Mouse (Mus musculus): ENCODE results near the gene Cd69. TPM values are rescaled to one million over a fixed set of nuclear protein-coding genes. Genes with fewer than 3 reads are reported as not detected.

Cd69 gene
- polyA plus RNA-seq, 1 experiment from 2014 or later: not detected

DNA sequence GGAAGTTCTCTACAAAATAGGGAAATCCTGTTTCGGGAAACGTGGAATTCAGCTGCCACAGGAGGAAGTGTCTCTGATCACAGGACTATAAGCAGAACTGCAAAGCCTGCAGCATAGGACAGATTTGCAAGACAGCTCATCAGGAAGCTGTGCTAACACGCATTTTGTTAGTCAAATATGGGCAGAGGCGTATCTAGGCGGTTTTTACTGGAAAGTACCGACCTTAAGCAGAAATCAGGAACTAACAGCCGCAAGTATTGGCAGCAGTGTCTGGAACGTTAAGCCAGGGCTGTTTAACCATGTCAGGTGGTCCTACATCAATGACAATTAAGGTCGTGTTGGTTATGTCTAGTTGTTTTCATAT is 42.4 kb downstream of the Cd69 start:
- H3K27ac ChIP-seq: no peak overlapping the region
- no peak overlapping the region for H3K4me3 ChIP-seq (replicated peaks)
- no peak overlapping the region for H3K4me2 ChIP-seq (replicated peaks)
- H3K4me1 ChIP-seq (replicated peaks): peaks cover 5% of the 10 kb centered on the region
- no peaks in the 10 kb centered on the region for H3K36me3 ChIP-seq
- no peak for ATAC-seq
- 86% methylated on average over 9 of the region's 9 CpGs for WGBS
- no peaks in the 10 kb centered on the region for H3K9me3 ChIP-seq
- no peak overlapping the region for H3K9ac ChIP-seq (replicated peaks)
- no peaks in the 10 kb centered on the region for H3K27me3 ChIP-seq

DNA sequence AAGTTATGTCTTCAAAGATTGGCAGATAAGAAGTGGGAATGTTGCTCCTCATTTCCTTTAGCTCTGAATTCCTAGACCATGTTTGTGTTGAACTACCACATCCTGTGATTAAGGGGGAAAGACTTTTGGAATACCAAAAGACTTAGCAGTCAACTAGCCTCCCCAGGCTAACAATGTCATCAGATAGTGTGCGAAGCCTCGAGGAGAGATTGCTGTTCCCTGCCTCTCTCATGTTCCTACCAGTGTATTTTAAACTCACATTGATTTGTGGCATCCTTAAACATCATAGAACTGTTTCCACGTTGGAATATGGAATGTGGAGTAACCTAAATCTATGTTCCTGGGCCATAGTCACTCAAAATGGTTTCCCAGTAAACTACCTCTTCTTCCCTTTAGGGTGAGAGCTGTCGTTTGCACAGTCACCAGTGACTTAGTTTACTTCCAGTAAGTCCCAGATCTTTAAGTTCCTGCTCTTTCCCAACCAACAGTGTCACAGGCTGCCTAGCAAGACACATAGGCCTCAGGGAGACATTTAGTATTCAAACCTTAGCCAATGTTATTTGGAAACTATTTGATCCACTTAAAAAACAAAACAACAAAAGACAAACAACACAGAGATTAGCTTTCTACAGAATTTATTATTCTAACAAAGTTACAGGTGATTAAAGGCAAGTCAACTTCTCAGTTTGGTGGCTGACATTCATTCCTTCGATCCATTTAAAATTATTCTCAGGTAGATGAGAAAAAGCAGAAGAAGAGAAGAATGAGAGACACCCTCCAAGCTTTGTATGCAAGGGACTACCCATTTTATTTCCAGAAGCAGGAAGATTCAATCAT is 43.0 kb downstream of the Cd69 start:
- no peaks in the 10 kb centered on the region for H3K27me3 ChIP-seq
- H3K4me3 ChIP-seq (replicated peaks): no peak overlapping the region
- H3K4me1 ChIP-seq (replicated peaks): no peaks in the 10 kb centered on the region
- no peaks in the 10 kb centered on the region for H3K36me3 ChIP-seq
- no peaks in the 10 kb centered on the region for H3K9me3 ChIP-seq
- WGBS: 81% methylated on average over 5 of the region's 5 CpGs
- H3K4me2 ChIP-seq (replicated peaks): no peak overlapping the region
- H3K9ac ChIP-seq (replicated peaks): no peak overlapping the region
- no peak overlapping the region for H3K27ac ChIP-seq
- ATAC-seq: no peak

DNA sequence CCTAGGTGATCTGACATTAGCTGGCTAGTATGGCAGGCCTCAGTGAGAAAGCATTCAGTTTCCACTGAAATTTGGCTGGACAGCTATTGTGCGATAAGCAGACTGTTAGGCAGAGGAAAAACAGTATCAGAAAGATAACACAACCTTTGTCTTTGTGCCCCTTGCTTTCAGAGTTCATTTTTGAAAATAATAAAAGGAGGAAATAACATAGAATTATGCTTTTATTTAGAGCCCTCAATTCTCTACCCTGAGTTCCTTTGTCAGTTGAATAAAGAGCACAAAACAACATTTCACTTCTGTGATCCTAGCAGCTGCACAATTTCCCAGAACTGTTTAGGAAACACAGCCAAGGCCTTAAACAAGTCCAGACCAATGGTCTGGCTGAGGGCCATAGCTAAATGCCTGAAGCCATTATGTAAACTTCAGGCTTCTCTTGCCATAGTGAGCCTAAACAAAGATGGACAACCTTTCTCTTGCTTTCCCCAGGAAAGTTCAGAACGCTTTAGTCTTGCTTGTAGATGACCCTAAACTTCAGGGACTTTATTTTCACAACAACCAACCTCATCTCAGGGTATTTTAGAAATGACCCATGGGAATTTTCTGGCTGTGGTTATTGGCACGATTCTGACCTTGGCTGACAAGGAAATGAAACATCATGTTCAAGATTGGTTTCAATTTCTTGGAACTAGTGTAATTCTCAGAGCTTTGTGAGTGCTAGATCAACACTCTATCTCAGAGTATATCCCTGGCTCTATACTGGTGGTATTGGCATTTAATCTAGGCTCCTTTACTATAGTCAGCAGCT is 45.3 kb downstream of the Cd69 start:
- H3K27me3 ChIP-seq: no peaks in the 10 kb centered on the region
- H3K9ac ChIP-seq (replicated peaks): no peak overlapping the region
- H3K4me1 ChIP-seq (replicated peaks): no peaks in the 10 kb centered on the region
- no peak overlapping the region for H3K4me3 ChIP-seq (replicated peaks)
- H3K4me2 ChIP-seq (replicated peaks): no peak overlapping the region
- no peaks in the 10 kb centered on the region for H3K36me3 ChIP-seq
- no peaks in the 10 kb centered on the region for H3K9me3 ChIP-seq
- 86% methylated on average over 3 of the region's 3 CpGs for WGBS
- no peak overlapping the region for H3K27ac ChIP-seq
- ATAC-seq: no peak

DNA sequence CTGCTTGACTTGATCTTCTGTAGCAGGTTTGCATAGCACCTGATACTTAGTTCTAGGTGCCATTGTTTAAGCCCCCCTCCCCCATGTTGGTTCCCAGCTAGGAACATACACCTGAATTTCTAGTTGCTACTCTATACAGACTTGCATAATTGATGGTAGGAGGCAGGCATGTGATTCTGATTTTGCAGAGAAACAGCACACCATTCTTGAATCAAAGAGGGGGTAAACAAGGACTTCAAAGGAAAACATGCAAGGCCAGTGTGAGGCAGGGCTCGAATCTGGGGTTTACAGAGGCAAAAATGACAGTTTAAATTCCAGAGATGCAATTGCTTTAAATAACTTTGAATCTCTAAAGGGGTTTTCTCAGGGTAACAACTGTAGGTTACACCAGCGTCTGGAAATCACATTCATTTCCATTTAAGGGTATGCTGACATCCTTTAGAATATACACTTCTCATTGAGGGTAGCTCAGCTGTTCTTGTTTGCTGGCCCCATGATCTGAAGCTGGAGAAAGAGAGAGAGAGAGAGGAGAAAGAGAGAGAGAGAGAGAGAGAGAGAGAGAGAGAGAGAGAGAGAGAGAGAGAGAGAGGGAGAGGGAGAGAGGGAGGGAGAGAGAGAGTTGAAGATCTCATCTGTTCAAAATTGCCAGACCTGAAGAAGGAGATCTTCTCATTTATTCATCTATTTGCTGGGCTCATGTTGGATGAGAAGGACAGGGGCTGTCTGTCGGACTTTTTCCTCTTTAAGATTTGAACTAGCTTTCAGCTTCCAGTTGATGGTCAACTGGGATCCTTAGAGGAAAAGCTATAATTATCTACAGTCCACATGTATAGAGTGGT is 46.1 kb downstream of the Cd69 start:
- Histone ChIP-seq H3K9me3 (no peaks in the 10 kb centered on the region), H3K4me1 (replicated peaks) (no peaks in the 10 kb centered on the region), H3K36me3 (no peaks in the 10 kb centered on the region), H3K27ac (no peak overlapping the region), H3K9ac (replicated peaks) (no peak overlapping the region), H3K4me3 (replicated peaks) (no peak overlapping the region), H3K27me3 (no peaks in the 10 kb centered on the region), H3K4me2 (replicated peaks) (no peak overlapping the region)
- ATAC-seq: no peak
- 66% methylated on average over 3 of the region's 3 CpGs for WGBS

DNA sequence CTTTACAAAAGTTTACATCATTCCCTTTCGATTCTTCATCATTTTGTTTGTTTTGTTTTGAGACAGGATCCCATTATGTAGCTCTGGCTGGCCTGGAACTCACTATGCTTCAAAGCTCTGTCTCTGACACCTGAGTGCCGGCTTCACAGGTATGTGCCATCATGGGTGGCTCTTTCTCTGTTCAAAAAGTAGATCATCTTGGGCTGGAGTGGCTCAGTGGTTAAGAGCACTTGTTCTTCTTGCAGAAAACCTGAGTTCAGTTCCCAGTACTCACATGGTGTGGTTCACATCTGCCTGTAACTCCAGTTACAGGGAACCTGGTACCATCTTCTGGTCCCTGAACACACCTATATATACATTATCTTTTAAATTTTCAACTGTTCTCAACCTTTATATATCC is 50.2 kb downstream of the Cd69 start:
- ATAC-seq: no peak
- Histone ChIP-seq H3K9ac (replicated peaks) (no peak overlapping the region), H3K4me1 (replicated peaks) (no peaks in the 10 kb centered on the region), H3K27me3 (no peaks in the 10 kb centered on the region), H3K4me3 (replicated peaks) (no peak overlapping the region), H3K36me3 (no peaks in the 10 kb centered on the region), H3K4me2 (replicated peaks) (no peak overlapping the region), H3K9me3 (no peaks in the 10 kb centered on the region), H3K27ac (no peak overlapping the region)
- 68% methylated on average over 2 of the region's 2 CpGs for WGBS

DNA sequence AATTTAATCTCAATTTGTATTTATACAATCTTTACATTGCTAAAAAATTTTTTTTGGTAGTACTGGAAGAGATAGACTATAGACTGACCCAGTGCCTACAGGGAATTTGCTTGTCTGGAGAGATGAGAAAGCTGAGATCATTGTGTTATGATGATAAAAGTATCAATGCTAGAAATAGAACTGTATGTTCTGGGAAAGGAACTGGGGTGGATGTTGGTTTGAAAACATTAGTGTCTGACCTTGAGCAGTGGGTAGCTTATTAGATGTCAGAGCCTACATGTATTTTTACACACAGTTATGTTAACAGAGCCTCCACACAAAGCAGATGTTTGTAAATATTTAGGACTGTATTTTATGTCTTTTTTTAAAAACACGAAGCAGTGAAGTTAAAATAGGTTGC is 51.1 kb downstream of the Cd69 start:
- Histone ChIP-seq H3K4me2 (replicated peaks) (no peak overlapping the region), H3K4me3 (replicated peaks) (no peak overlapping the region), H3K36me3 (no peaks in the 10 kb centered on the region), H3K9ac (replicated peaks) (no peak overlapping the region), H3K4me1 (replicated peaks) (no peaks in the 10 kb centered on the region), H3K27me3 (no peaks in the 10 kb centered on the region), H3K9me3 (no peaks in the 10 kb centered on the region), H3K27ac (no peak overlapping the region)
- 83% methylated on average over 1 of the region's 1 CpGs for WGBS
- no peak for ATAC-seq

DNA sequence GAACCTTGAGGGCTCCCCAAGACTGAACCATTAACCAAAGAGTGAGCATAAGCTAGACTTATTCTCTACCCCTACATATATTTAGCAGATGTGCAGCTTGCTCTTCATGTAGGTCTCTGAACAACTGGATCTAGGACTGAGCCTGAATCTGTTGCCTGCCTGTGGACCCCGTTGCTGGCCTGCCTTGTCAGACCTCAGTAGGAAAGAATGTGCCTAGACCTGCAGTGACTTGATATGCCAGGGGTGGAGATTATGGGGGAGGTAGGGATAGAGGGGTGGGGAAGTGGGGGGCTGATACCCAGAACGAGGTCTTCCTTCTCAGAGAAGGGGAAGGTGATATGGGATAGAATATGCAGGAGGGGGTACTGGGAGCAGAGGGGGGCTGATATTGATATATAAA is 51.6 kb downstream of the Cd69 start:
- no peaks in the 10 kb centered on the region for H3K27me3 ChIP-seq
- H3K27ac ChIP-seq: no peak overlapping the region
- no peak for ATAC-seq
- H3K4me2 ChIP-seq (replicated peaks): no peak overlapping the region
- H3K4me1 ChIP-seq (replicated peaks): no peaks in the 10 kb centered on the region
- no peaks in the 10 kb centered on the region for H3K9me3 ChIP-seq
- no peaks in the 10 kb centered on the region for H3K36me3 ChIP-seq
- no peak overlapping the region for H3K4me3 ChIP-seq (replicated peaks)
- no peak overlapping the region for H3K9ac ChIP-seq (replicated peaks)
- WGBS: 76% methylated on average over 2 of the region's 2 CpGs

DNA sequence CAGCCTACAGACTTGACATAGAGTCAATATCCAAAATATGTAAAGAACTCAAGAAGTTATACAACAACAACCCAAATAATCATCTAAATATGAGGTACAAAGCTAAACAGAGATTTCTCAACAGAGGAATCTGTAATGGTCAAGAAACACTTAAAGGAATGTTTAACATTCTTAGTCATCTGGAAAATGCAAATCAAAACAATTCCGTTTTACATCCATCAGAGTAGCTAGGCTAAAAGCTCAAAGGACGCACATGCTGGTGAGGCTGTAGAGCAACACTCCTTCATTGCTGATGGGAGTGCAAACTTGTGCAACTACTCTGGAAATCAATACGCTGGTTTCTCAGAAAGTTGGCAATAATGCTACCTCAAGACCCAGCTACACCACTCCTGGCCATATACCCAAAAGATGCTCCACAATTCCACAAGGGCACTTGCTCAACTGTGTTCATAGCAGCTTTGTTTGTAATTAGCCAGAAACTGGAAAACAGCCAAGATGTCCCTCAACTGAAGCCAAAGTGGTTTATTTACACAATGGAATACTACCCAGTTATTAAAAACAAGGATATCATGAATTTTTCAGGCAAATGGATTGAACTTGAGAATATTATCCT is 52.9 kb downstream of the Cd69 start:
- no peak overlapping the region for H3K4me3 ChIP-seq (replicated peaks)
- no peak overlapping the region for H3K4me2 ChIP-seq (replicated peaks)
- no peaks in the 10 kb centered on the region for H3K36me3 ChIP-seq
- WGBS: 93% methylated on average over 3 of the region's 3 CpGs
- H3K9ac ChIP-seq (replicated peaks): no peak overlapping the region
- no peaks in the 10 kb centered on the region for H3K4me1 ChIP-seq (replicated peaks)
- no peaks in the 10 kb centered on the region for H3K27me3 ChIP-seq
- H3K9me3 ChIP-seq: no peaks in the 10 kb centered on the region
- no peak overlapping the region for H3K27ac ChIP-seq
- no peak for ATAC-seq

DNA sequence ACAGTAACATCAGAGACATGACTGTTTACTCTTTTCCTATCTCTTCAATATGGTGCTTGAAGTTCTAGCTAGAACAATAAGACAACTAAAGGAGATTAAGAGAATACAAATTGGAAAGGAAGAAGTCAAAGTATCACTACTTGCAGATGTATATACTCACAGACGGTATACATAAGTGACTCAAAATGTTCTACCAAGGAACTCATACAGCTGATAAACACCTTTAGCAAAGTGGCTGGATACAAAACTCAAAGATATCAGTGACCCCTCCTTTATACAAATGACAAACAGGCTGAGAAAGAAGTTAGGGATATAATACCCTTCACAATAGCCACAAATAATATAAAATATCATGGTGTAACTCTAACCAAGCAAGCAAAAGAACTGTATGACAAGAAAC is 54.2 kb downstream of the Cd69 start:
- 93% methylated on average over 1 of the region's 1 CpGs for WGBS
- H3K27ac ChIP-seq: no peak overlapping the region
- no peaks in the 10 kb centered on the region for H3K4me1 ChIP-seq (replicated peaks)
- H3K9ac ChIP-seq (replicated peaks): no peak overlapping the region
- no peak for ATAC-seq
- H3K4me2 ChIP-seq (replicated peaks): no peak overlapping the region
- H3K9me3 ChIP-seq: no peaks in the 10 kb centered on the region
- no peak overlapping the region for H3K4me3 ChIP-seq (replicated peaks)
- H3K27me3 ChIP-seq: no peaks in the 10 kb centered on the region
- no peaks in the 10 kb centered on the region for H3K36me3 ChIP-seq

DNA sequence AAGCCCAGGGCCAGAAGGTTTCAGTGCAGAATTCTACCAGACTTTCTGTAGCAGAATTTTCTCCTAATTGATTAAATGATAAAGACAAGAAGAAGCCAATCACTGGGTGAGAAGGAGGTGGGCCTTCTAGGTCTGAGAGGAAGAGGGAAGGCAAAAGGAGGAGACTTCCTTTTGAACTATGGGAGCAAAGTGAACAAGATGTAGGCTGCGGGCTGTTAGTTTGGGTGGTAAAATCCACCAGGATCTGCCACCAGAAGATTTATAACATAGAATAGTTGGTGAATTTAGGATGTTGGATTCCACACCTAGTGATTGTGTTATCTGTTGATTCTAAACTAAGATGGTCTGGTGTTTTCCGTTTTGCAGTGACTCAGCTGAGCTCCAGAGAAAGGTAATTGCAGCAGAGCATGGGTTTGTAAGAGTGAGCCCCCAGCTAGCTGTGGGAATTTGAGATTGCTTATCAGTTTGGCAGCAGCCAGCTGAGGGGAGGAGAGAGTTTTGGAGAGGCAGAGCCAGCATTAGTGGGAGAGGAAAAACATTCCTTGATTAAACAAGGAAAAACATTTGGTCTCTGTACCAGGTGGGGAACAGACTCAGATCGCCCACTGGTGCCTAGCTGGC is 55.2 kb downstream of the Cd69 start:
- H3K27me3 ChIP-seq: no peaks in the 10 kb centered on the region
- H3K36me3 ChIP-seq: no peaks in the 10 kb centered on the region
- no peaks in the 10 kb centered on the region for H3K9me3 ChIP-seq
- no peak overlapping the region for H3K4me2 ChIP-seq (replicated peaks)
- H3K27ac ChIP-seq: no peak overlapping the region
- no peaks in the 10 kb centered on the region for H3K4me1 ChIP-seq (replicated peaks)
- ATAC-seq: no peak
- 88% methylated on average over 3 of the region's 3 CpGs for WGBS
- no peak overlapping the region for H3K4me3 ChIP-seq (replicated peaks)
- H3K9ac ChIP-seq (replicated peaks): no peak overlapping the region

DNA sequence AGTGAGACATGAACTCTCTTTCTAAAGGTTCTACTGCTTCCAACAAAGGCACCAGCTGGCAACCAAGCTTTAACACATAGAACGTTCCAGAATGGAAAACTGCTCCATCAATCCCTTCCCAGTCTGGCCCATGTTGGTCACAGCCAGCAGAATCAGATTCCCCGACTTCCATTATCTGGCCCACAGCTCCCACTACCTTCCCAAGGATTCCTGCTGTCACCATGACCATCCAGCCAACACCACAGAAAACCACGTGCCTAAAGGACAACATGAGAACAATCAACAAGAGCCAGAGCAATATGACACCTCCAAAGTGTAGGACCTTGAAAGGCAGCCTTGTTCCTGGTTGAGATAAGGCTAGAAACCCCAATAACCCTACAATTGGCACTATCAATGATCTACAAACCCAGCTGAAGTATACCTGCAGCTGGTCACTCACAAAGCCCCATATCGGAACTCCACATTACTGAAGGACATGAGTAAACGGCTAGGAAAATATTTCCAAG is 57.0 kb downstream of the Cd69 start:
- Histone ChIP-seq H3K4me3 (replicated peaks) (no peak overlapping the region), H3K27me3 (no peaks in the 10 kb centered on the region), H3K9ac (replicated peaks) (no peak overlapping the region), H3K27ac (no peak overlapping the region), H3K36me3 (no peaks in the 10 kb centered on the region), H3K4me1 (replicated peaks) (no peaks in the 10 kb centered on the region), H3K4me2 (replicated peaks) (no peak overlapping the region), H3K9me3 (no peaks in the 10 kb centered on the region)
- 87% methylated on average over 5 of the region's 5 CpGs for WGBS
- ATAC-seq: no peak
